Mouse (Mus musculus): ENCODE measurements around the gene Cr1l. TPM values are rescaled to one million over a fixed set of nuclear protein-coding genes. Genes with fewer than 3 reads are reported as not detected.

Gene Cr1l
- polyA plus RNA-seq (2012; fragmentation: generic; extraction: Trizol), result 31.3 TPM
- long read RNA-seq, experiment 1, transcript Cr1l-201 (10 exons, 1,651 nt), result major isoform, 16 of 56 reads
- long read RNA-seq, experiment 1, partial matches to known transcripts, result 3 of 56 reads
- long read RNA-seq, experiment 1, other reads (novel, unspliced or antisense), result 32 of 56 reads
- long read RNA-seq, experiment 2, transcript Cr1l-201 (10 exons, 1,651 nt), result major isoform, 30 of 97 reads
- long read RNA-seq, experiment 2, partial matches to known transcripts, result 4 of 97 reads
- long read RNA-seq, experiment 2, other reads (novel, unspliced or antisense), result 60 of 97 reads

DNA sequence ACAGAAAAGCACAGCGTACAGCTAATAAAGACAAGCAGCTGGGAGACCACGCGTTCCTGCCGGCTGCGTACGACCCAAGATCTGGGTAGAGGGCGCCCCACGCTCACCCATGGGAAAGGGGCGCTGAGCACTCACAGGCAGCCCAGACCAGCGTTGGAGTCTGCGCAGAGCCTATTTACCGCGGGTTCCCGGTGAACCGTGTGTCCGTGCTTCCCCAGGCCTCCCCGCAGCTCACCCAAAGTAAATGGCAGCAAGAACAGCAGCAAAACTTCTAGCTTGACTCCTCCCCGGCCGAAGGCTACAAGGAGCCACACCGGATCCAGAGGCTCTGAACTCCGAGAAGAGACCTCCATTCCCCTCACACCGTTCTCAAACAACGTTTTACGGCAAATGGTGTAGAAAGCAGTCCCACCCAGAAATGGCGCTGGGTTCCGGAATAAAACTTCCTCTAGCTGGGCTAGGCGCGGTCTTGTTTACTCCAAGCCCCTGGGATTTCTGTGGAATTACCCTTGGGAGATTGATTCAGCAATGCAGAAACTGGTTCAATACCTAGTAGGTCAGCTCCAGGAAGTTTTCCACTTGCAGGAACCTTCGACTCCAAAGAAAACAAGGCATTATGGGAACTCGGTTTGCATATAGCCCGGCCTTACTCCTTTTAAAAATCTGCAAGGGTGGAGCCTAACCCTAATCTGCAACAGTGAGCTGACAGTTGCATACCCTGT is at the start of gene Cr1l:
TSS of gene Cr1l (minus strand) at position 634 of the 722 bp plus-strand sequence.
- H3K36me3 ChIP-seq (ENCODE audit: control insufficient read depth, insufficient read depth), result peaks cover 32% of the 10 kb centered on the region
- H3K79me3 ChIP-seq (ENCODE audit: low read depth), result peaks cover 2% of the 10 kb centered on the region
- H3K27me3 ChIP-seq (ENCODE audit: control insufficient read depth, insufficient read depth, insufficient read length), result no peaks in the 10 kb centered on the region
- H3ac ChIP-seq (ENCODE audit: control insufficient read depth, insufficient read length, low read depth), result peak within 1 kb of the TSS; percentile 84
- peak within 1 kb of the TSS; percentile 54 for H3K4me3 ChIP-seq (ENCODE audit: insufficient read depth, poor library complexity, severe bottlenecking)
- TF ChIP-seq FOSL1 (IDR thresholded peaks at IDR 0.05; ENCODE audit: insufficient read depth, low read length, poor library complexity, severe bottlenecking) (no peak), MYOD1 (IDR thresholded peaks at IDR 0.05; ENCODE audit: control insufficient read depth, insufficient read length, low read depth) (peak; percentile 6), USF1 (IDR thresholded peaks at IDR 0.05; ENCODE audit: low read depth) (no peak), CTCF (IDR thresholded peaks at IDR 0.05; ENCODE audit: control insufficient read depth, insufficient read depth, insufficient read length) (peak; percentile 79), MAX (IDR thresholded peaks at IDR 0.05) (peak; percentile 45), CEBPB (IDR thresholded peaks at IDR 0.05; ENCODE audit: low read depth) (no peak), MYOG (IDR thresholded peaks at IDR 0.05; ENCODE audit: control insufficient read depth, extremely low read depth, insufficient read length) (no peak)
- H3K79me2 ChIP-seq (ENCODE audit: control insufficient read depth, insufficient read depth), result peaks cover 13% of the 10 kb centered on the region

DNA sequence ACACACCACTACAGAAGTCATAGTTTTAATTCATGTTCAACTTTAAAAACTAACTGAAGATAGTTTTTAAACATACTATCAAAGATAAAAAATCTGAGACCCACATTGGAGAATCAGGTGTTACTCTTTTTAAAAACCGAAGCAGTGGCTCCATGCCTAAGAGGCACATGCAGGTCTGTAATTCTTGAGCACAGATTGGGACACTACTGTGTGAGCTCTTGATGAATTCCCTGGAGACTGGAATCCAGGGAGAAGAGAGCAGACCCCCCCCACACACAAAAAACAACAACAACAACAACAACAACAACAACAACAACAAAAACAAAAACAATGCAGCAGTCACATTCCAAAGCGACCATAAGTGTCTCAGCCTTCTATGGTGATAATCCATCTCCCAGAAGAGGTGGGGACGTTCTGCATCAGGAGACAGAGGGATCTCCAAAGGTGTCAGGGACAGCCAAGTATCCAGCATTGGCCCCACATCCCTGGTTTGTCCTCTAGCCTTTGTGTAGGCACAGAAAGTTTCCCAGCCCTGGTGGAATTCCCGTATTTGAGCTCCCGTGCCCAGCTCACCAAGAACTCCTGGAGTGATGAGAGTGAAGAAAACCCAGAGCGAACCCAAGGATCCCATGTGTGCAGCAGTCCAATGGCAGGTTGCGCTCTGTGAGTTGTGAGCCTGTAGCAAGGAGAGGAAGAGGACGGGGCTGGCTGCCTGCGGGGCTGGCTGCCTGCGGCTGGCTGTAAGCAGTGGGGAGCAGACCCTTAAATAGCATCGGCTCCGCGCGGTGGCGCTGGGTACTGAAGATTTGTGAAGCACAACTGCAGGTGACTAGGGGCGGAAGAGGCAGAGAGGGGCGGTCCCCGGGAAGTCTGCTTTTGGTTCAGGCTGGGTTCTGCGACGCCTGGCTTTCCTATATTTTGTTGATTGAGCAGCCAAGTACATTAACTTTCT is 44.9 kb upstream of the Cr1l start, which contains the start of gene Cr2:
TSS of gene Cr2 (minus strand) at position 737 of the 952 bp plus-strand sequence.
- H3K27me3 ChIP-seq (ENCODE audit: control insufficient read depth, insufficient read depth, insufficient read length), result no peaks in the 10 kb centered on the region
- no peak within 1 kb of the TSS for H3ac ChIP-seq (ENCODE audit: control insufficient read depth, insufficient read length, low read depth)
- H3K79me3 ChIP-seq (ENCODE audit: low read depth), result no peaks in the 10 kb centered on the region
- TF ChIP-seq CEBPB (IDR thresholded peaks at IDR 0.05; ENCODE audit: low read depth) (no peak), MAX (IDR thresholded peaks at IDR 0.05) (no peak), CTCF (IDR thresholded peaks at IDR 0.05; ENCODE audit: control insufficient read depth, insufficient read depth, insufficient read length) (no peak), USF1 (IDR thresholded peaks at IDR 0.05; ENCODE audit: low read depth) (no peak), FOSL1 (IDR thresholded peaks at IDR 0.05; ENCODE audit: insufficient read depth, low read length, poor library complexity, severe bottlenecking) (no peak), MYOG (IDR thresholded peaks at IDR 0.05; ENCODE audit: control insufficient read depth, extremely low read depth, insufficient read length) (no peak), MYOD1 (IDR thresholded peaks at IDR 0.05; ENCODE audit: control insufficient read depth, insufficient read length, low read depth) (no peak)
- H3K79me2 ChIP-seq (ENCODE audit: control insufficient read depth, insufficient read depth), result no peaks in the 10 kb centered on the region
- H3K36me3 ChIP-seq (ENCODE audit: control insufficient read depth, insufficient read depth), result no peaks in the 10 kb centered on the region
- no peak within 1 kb of the TSS for H3K4me3 ChIP-seq (ENCODE audit: insufficient read depth, poor library complexity, severe bottlenecking)

DNA sequence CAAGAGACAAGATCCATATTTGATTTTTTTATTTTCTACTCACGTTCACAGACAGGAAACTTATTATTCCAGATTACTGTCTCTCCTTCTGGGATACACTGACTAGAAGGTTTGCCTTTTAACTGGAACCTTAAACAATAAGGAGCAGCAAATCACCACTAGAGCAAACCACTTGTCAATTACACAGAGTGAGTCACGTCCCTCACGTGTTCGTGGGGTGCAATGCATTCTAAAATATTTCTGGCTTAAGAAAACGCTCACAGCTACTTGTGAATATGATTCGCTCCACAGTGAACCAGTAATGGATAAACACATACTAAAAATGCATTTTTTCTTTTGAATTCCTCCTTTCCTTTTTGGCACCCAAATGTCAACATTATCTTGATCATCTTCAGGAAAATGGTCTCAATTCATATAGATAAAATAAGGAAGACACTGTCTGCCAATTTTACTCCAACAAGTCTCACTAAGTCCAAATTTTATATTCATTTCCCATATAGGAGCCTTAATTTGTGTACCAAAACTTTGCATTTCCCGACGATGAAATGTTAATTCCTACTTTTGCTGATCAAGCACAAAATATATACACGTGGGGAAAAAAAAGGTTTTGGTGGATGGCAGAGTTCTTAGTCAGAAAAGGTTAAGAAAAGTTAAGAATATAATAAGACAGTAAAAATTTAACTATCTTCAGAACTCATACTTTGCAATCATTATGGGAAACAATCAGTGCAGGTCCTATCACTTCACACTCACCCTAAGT is 33.8 kb upstream of the Cr1l start:
- H3K79me3 ChIP-seq (ENCODE audit: low read depth), result no peaks in the 10 kb centered on the region
- no peaks in the 10 kb centered on the region for H3K79me2 ChIP-seq (ENCODE audit: control insufficient read depth, insufficient read depth)
- H3K27me3 ChIP-seq (ENCODE audit: control insufficient read depth, insufficient read depth, insufficient read length), result no peaks in the 10 kb centered on the region
- H3ac ChIP-seq (ENCODE audit: control insufficient read depth, insufficient read length, low read depth), result no peak overlapping the region
- no peaks in the 10 kb centered on the region for H3K36me3 ChIP-seq (ENCODE audit: control insufficient read depth, insufficient read depth)
- no peak overlapping the region for H3K4me3 ChIP-seq (ENCODE audit: insufficient read depth, poor library complexity, severe bottlenecking)
- TF ChIP-seq USF1 (IDR thresholded peaks at IDR 0.05; ENCODE audit: low read depth), result peak; percentile 45
- no peak for TF ChIP-seq CTCF (IDR thresholded peaks at IDR 0.05; ENCODE audit: control insufficient read depth, insufficient read depth, insufficient read length)

DNA sequence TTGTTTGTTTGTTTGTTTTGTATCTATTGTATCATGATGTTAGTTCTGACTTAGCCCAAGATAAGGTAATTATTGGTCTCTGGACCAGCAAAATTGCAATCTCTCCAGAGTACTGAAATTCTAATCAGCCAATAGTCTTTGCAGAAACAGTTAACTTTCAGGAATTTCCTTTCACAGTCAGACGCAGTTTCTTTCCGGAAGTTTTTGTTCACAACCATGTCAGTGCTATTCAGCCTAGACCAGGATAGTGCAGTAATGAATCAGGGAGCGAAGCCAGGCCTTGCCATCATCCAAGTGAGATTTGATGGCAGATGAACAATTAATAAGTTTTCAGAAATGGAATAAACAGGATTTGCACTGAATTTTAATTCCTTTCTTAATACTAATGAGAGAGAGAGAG is 684 bp upstream of the Cr1l start:
- Histone ChIP-seq H3K36me3 (ENCODE audit: control insufficient read depth, insufficient read depth) (peaks cover 23% of the 10 kb centered on the region), H3K27me3 (ENCODE audit: control insufficient read depth, insufficient read depth, insufficient read length) (no peaks in the 10 kb centered on the region), H3K79me3 (ENCODE audit: low read depth) (peaks cover 2% of the 10 kb centered on the region), H3K4me3 (ENCODE audit: insufficient read depth, poor library complexity, severe bottlenecking) (no peak overlapping the region), H3K79me2 (ENCODE audit: control insufficient read depth, insufficient read depth) (peaks cover 13% of the 10 kb centered on the region), H3ac (ENCODE audit: control insufficient read depth, insufficient read length, low read depth) (no peak overlapping the region)
- no peak for TF ChIP-seq MAX (IDR thresholded peaks at IDR 0.05)
- no peak for TF ChIP-seq USF1 (IDR thresholded peaks at IDR 0.05; ENCODE audit: low read depth)
- TF ChIP-seq CEBPB (IDR thresholded peaks at IDR 0.05; ENCODE audit: low read depth), result no peak
- TF ChIP-seq MYOG (IDR thresholded peaks at IDR 0.05; ENCODE audit: control insufficient read depth, extremely low read depth, insufficient read length), result no peak
- TF ChIP-seq MYOD1 (IDR thresholded peaks at IDR 0.05; ENCODE audit: control insufficient read depth, insufficient read length, low read depth), result no peak
- no peak for TF ChIP-seq CTCF (IDR thresholded peaks at IDR 0.05; ENCODE audit: control insufficient read depth, insufficient read depth, insufficient read length)
- TF ChIP-seq FOSL1 (IDR thresholded peaks at IDR 0.05; ENCODE audit: insufficient read depth, low read length, poor library complexity, severe bottlenecking), result no peak

DNA sequence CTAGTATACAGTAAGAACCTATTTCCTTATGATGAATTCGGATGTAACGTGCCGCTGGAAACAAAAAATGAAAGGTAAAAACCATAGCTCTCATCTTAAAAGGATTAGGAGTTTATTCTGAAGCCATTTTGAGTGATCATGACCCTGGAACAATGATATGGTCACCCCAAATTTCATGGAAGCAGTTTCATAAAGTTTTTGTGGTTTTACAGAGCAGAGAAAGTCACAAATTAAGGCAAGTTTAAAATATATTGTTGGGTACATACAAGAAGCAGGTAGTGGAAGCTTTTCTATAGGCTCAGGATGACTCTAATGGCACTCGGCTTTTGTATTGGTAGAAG is 259 bp upstream of the Cr1l start:
- H3K79me3 ChIP-seq (ENCODE audit: low read depth), result peaks cover 2% of the 10 kb centered on the region
- H3K36me3 ChIP-seq (ENCODE audit: control insufficient read depth, insufficient read depth), result peaks cover 27% of the 10 kb centered on the region
- no peak overlapping the region for H3ac ChIP-seq (ENCODE audit: control insufficient read depth, insufficient read length, low read depth)
- H3K79me2 ChIP-seq (ENCODE audit: control insufficient read depth, insufficient read depth), result peaks cover 13% of the 10 kb centered on the region
- no peaks in the 10 kb centered on the region for H3K27me3 ChIP-seq (ENCODE audit: control insufficient read depth, insufficient read depth, insufficient read length)
- peak overlapping the region; percentile 54 for H3K4me3 ChIP-seq (ENCODE audit: insufficient read depth, poor library complexity, severe bottlenecking)
- TF ChIP-seq CTCF (IDR thresholded peaks at IDR 0.05; ENCODE audit: control insufficient read depth, insufficient read depth, insufficient read length) (no peak), CEBPB (IDR thresholded peaks at IDR 0.05; ENCODE audit: low read depth) (no peak), MYOG (IDR thresholded peaks at IDR 0.05; ENCODE audit: control insufficient read depth, extremely low read depth, insufficient read length) (no peak), USF1 (IDR thresholded peaks at IDR 0.05; ENCODE audit: low read depth) (no peak), FOSL1 (IDR thresholded peaks at IDR 0.05; ENCODE audit: insufficient read depth, low read length, poor library complexity, severe bottlenecking) (no peak), MYOD1 (IDR thresholded peaks at IDR 0.05; ENCODE audit: control insufficient read depth, insufficient read length, low read depth) (no peak), MAX (IDR thresholded peaks at IDR 0.05) (no peak)

Data from C2C12 (cell line).